In genomic region chr9:43658186-43658585, GRCm38 (mm10) we compare ENCODE assay signal across 11 mouse cellular contexts.
A peak's percentile ranks its signal among the peaks of the same experiment; 100 is the strongest.
DNase-seq lines count a peak whose midpoint lies in the region.
"Had no signal": no experiment of that assay in that cellular context is flagged by ENCODE, and none has a peak within 500 bp of the region (broad histone marks: within the 10 kb centered on the region; RNA-seq: fewer than 3 reads in every experiment).

No protein-coding gene starts in this region.

- DNase-seq in cerebellum, postnatal 14 days, result peak; percentile 42 to 44
- no peak for DNase-seq in cerebellum, adult 9-10 months
- DNase-seq in retina, adult 2 months (ENCODE audit: low read depth, low spot score), result peak; percentile 26
- DNase-seq in retina, embryonic 14.5 days (ENCODE audit: low spot score), result no peak
- DNase-seq in retina, postnatal 1 day, result peak; percentile 53
- no peak for DNase-seq in layer of hippocampus, postnatal 25 days (ENCODE audit: extremely low spot score in 1 of 2, low spot score in 1 of 2)
- DNase-seq: adrenal gland, adult 2 months; adrenal gland, postnatal 10 days; adrenal gland, postnatal 25 days; cerebellum, adult 11-12 months; forebrain, postnatal 0 days had no signal

Comparison
In these comparisons a context has a peak if more than half of its experiments do, and no peak if none do; other contexts are left out.
1. DNase-seq: peak in cerebellum, postnatal 14 days (2 of 2), retina, adult 2 months (single experiment) and retina, postnatal 1 day (single experiment); none in cerebellum, adult 9-10 months (single experiment), retina, embryonic 14.5 days (single experiment) and layer of hippocampus, postnatal 25 days (0 of 2).